Mouse (Mus musculus): ENCODE data around the gene Gcfc2.

Gcfc2 gene

DNA sequence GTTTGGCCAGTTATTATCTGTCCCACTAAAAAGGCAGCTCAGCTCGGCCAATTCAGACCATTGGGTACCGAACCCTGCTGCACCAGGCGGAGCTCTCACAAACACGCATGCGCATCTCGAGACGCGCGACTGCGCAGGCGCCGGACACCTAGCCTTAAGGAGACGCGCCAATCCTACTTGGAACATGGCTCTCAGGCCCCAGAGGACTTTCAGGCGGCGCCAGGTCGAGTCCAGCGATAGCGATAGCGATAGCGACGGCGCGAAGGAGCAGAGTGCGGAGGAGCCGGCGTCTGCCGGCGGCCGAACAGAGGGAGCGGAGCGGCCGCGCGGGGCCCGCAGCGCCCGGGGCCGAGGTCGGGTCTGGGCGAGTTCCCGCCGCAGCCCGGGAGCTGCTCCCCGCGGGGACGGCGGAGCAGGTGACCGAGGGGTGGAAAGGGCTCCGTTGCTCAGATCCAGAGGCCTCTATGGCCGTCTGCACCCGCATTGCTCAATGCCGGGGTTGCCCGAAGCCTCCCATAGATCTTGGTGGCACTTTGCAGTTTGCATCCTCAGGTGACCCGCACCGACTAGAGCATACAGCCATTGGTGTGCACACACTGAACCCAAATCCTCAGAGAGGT, at the start of gene Gcfc2:
Gene Gcfc2 (plus strand): TSS at position 147 of the 620 bp plus-strand sequence.
- peak; percentile 83 for DNase-seq (ENCODE audit: low read depth, low spot score)

DNA sequence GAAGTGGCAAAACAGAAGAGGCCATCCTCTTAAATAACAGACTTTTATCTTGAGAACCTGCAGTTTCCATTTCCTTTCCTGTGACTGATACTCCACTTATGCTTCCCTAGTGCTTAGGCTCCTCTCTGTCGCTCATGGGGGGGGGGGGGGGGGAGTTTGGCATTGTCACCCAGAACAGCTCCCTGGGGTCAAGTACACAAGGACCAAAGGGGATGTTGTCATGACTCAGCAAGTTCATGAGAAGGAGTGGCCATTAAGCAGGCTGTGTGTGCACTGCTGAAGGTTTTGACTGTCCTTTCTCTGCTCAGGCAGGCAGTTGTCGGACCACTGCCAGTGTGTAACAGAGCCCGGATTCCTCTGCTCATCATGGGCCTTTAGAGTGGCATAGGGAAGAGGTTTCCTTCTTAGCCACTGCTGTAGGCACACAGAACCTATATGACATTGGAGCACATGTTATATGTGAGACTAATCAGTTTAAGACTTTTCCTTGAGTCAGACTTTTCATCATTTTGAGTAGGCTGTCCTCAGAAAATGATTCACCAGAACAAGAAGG, 27.7 kb upstream of the Gcfc2 start:
- DNase-seq (ENCODE audit: low read depth, low spot score): no peak

DNA sequence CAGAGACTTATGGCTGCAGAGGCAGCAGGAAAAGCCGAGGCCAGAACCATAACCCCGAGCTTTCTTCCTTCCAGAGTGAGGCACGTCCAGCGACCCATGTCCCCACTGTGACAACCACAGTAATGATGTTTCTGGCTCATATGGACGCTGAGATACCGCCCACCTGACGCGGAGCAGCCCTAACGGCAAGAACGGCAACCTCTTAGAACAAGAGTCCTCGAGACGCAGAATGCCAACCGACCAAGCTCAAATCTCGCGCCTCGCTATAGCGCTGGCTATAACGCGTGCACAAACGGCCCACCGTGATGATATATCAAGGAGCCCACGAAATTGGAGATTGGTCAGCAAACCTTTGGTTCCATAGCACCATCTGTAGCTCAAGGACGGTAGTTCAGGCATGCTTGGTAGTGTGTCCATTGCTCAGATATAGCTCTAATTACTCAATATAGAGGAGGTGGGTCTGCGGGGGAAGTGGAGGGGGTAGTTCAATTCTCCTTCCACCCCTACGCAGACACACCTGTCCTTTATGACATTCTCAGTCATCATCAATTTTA, 13.1 kb upstream of the Gcfc2 start:
- DNase-seq (ENCODE audit: low read depth, low spot score): no peak

DNA sequence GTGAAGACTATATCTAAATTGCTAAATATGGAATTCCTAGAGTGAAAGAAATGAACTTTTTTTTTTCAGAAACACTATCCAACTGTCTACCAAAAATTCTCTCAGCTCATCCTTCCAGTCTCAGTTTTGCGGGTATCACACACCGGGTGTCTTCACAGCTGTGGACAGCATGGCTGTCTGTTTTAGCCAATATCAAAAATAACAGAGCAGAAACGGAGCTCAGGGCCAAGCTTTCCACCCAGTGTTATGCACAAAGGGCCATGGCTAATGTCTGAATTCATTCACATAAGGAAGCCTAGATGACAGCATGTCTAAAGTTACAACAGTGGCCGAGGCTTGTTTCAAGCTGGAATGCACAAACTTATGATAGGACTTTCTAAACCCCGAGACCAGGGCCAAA, 12.2 kb upstream of the Gcfc2 start:
- DNase-seq (ENCODE audit: low read depth, low spot score): no peak

DNA sequence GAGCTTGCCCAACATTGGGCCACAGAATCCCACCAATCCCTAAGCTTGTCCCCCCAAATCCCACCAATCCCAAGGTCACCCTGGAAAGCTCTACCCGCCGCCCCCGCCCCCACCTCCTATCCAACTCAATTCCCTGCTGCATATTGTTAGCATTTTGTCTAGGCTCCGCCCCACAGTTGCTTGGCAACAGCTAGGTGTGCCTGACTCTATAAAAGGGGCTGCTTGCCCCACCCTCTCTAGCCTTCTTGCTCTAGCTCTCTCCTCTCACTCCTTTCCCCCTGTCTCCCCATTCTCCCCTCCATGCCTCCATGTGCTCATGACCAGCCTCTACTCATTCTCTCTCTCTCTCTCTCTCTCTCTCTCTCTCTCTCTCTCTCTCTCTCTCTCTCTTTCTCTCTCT, 11.8 kb upstream of the Gcfc2 start:
- DNase-seq (ENCODE audit: low read depth, low spot score): no peak

DNA sequence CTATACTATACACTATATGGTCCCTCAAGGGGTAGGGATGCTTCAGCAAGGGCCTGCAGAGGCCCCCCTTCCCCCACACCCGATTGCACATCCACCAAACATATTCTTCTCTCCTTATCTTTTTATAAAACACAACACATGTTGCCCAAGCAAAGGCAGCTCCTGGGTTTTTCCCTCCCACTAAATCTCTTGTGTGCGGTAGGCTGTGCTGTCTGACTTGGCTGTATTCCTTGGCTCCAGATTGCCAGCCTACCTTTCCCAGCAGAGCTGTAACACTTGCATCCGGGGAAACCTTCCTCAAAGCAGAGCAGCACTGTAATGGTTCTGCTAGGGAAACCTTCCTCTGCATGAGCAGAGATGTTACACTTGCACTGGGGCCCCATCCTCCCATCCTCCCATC, 11.3 kb upstream of the Gcfc2 start:
- DNase-seq (ENCODE audit: low read depth, low spot score): no peak

DNA sequence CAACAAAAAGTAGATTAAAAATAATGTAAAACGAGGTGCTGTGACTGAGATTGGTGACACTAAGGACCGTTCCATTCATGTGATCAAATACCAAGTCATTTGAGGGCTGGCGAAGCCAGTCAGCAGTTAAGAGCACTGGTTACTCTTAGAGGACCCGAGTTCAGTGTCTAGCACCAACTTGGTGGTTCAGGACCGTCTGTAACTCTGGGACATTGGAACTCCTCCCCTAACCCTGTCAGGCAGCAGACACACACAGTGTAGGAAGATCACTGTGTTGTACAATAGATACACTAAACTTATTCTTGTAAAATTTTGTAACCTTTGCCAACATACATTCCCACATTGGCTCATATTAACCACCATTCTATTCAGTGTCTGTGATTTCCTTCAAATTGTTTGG, 835 bp downstream of the Gcfc2 start:
- DNase-seq (ENCODE audit: low read depth, low spot score): no peak

DNA sequence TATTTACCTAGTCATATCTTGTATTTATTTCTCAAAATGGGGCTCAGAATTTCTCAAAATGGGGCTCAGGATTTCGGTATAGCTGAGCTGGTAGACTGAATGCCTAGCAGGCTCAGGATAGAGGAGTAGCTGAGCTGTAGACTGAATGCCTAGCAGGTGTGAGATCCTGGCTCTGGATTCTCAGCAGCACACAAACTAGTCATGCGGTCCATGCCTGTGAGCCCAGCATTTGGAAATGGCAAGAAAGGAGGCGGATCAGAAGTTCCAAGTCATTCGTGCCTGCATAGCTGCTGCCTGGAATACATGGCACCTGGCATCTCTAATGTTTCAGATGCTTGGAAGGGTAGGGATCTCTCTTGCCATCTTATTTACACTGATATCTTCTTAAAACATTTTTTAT, 5.9 kb downstream of the Gcfc2 start:
- DNase-seq (ENCODE audit: low read depth, low spot score): no peak

DNA sequence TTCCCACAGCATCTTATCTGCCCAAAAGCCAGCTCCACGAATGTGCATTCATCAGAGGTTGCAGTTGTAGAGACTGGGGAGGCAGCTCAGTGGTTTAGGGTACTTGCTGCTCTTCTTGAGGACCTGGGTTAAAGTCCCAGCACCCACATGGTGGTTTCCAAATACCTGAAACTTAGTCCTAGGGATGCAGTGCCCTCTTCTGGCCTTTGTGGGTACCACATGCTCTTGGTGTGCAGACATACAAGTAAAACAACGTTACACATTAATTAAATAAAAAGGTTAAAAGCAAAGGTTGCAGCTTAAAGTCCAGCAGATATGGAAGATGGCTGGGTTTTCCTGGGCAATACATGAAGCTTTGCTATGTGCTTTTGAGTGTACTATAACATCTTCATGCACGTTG, 9.8 kb downstream of the Gcfc2 start:
- no peak for DNase-seq (ENCODE audit: low read depth, low spot score)

DNA sequence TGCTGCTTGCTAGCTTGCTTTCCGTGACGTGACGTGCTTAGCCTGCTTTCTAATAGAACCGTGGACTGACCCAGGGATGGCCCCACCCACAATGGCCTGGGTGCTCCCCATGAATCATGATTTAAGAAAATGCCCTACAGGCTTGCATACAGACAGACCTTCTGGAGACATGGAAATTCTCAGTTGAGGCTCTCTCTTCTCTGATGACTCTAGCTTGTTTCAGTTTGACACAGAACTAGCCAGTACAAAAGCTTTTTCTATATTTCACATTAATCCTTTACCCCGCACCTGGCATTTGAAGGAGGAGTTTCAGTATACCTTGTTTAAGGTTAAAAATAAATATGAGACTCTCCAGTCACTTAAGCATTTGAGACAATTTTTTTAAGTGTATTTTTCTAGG, 18.2 kb downstream of the Gcfc2 start:
- DNase-seq (ENCODE audit: low read depth, low spot score): no peak

DNA sequence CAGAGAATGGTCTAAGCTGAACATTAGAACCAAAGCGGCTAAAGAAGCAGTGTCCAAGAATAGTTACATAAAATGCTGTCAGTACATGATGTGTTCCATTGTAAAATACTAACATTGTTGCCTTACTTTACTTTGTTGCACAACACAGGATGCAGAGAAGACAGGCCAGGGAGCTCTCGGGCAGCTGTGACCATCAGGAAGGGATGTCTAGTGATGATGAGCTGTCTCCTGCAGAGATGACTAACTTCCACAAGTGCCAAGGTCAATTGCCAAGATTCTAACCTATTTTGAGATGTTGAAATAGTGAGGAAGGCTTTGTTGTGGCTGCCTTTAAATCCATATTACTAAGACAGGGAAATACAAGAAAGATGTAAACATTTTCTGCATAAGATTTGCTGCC, 19.8 kb downstream of the Gcfc2 start:
- DNase-seq (ENCODE audit: low read depth, low spot score): no peak

DNA sequence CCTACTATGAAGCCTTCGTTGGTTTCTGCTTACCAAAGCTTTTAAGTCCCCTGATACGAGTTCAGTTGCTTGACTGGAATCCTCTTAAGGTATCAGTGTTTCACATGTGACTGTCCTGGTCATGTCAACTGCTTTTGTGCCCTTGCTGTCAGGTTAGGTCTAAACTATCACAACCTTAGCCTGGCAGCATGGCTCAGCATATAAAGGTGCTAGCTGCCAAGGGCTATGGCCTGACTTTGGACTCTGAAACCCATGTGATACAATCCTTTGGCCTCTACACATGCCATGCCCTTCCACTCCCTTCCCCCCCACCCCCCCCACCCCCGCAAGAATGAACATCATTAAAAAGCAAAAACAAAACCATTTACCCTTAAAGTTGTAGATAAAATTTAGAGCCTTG, 21.0 kb downstream of the Gcfc2 start:
- no peak for DNase-seq (ENCODE audit: low read depth, low spot score)

DNA sequence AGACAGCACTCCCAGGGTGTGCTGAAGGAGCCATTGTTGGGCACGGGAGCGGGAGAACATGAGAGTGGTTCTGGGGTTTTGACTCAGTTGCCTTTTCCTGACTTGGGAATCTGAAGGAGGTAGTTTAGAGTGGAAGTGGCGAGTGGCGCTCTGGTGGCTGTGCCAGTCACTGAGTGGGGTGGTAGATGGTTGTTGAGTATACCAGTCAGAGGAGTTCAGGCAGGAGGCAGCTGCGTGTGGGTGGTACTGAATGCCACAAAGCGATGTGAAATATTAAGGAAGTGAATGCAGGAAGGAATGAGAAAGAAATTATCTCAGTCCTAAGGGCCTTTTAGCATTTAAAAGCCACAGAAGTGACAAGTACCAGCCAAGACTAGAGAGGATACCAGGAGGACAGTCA, 23.4 kb downstream of the Gcfc2 start:
- DNase-seq (ENCODE audit: low read depth, low spot score): no peak

DNA sequence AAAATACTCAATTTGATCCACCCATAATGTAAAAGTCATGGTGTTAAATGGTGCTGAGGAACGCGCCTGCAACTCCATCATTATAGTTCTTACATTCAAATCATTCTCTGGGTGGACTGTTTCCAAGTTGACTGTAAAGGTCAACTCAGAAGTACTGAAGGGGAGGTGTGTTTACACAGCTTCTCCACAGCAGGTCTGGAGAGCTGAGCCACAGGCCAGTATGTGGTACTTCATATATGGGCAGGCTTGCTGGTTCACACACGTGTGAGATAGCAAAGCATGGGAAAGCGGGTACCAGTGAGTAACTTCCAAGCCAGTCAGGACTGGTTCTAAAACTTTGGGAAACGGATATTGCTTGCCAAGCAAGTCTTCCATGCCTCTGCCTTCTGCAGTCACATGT, 31.7 kb downstream of the Gcfc2 start:
- no peak for DNase-seq (ENCODE audit: low read depth, low spot score)

DNA sequence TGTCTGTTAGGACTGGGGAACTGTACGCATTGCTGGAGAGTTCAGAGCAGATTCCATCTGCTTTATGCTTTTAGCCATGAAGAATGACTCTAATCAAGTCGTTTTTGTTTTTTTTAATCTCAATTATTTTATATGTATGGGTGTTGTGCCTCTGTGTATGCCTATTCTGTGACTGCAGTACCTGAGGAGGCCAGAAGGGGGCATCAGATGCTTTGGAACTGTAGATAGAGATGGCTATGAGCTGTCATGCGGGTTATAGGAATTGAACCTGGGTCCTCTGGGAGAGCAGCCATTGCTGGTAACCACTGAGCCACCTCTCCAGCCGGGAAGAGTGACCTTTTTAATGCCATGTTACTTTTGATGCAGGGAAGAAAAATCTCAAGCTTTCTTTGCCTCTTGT, 32.9 kb downstream of the Gcfc2 start:
- no peak for DNase-seq (ENCODE audit: low read depth, low spot score)

DNA sequence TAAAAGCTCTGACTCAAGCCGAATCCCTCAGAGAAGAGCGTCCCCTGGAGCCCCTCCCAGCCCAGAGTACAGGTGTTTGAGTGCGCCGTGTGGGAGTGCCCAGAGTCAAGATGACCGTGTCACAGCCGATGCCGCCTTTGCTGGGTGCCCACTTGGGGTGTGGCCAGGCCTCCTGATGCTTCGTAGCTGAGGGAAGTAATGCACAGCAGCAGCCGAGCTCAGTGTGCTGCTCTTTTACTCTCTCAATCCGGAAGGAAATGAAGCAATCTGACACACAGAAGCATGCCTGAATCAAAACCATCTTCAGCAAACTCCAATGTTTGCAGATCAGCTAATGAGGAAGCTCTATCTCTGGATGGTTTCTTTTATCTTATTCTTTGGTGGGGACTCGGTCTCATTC, 34.5 kb downstream of the Gcfc2 start:
- DNase-seq (ENCODE audit: low read depth, low spot score): no peak

DNA sequence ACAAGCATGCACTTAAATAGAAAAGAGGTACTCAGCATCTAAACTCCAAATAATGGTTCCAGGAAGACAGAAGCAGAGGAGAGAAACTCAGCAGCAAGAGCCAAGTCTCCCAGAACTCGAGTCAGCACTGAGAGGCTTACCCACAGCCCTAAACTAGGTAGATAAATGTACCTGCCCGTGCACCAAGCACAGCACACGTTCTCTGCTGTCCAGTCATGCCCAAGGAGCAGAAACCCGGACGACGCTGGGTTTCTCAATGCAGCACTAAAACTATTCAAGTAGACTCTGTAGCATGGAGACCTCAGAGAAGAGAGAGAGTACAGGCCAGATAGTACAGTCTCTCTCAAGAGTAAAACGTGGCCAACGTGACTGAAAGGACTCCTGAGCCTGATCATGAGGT, 36.4 kb downstream of the Gcfc2 start:
- DNase-seq (ENCODE audit: low read depth, low spot score): no peak

DNA sequence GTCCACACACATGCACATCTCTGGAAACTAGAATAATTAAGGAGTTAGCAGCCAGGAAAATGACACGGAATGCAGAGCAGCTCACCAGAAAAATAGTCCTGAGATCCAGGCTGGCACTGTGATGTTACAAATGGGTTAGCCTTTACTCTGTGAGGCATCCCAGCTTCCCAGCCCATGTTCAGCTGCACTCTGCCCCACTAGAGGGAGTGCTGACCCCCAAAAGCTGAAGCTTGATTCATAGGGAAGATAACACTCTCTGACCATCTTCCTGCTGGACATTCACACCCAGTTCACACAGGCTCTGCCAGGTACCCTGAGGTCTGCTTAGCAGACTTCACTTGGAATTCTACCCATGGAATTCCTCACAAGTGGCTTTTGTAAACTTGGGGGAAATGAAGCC, 36.8 kb downstream of the Gcfc2 start:
- no peak for DNase-seq (ENCODE audit: low read depth, low spot score)

DNA sequence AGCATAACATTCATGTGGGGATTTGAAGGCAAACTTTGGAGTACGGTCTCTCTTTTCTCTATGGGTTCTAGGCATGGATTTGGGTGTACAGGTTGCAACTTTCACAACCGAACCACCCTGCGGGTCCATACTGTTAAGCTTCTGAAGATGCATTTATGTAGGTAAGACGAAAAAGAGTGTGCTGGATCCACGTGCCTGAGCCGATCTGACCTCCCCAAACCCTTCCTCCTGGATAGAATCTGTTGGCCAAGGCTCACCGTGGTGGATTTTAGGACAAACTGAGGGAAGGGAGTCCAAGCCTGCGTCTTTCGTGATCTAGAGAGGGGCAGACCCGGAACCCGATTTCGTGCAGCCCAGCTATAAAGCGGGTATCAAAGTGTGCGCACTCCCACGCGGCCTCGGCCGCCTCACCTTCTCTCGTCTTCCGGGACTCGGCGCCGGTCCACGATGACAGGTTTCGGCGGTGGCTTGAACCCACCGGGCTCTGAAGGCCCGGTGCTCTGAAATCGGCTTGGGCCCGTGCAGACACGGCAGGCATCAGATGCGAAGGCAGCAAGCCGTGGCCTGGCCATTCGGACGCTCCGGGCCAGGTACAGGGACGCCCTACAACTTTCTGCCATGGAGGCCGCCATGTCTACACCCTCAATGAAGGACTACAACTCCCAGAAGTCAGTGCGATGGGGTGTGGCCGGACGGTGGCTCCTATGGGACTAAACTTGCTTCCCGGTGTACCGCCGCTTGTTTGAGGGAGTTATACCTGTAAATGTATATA, 42.0 kb downstream of the Gcfc2 start, which contains the start of gene Mrpl19:
Gene Mrpl19 (minus strand): TSS at position 663 of the 772 bp plus-strand sequence.
- DNase-seq (ENCODE audit: low read depth, low spot score): peak; percentile 83

DNA sequence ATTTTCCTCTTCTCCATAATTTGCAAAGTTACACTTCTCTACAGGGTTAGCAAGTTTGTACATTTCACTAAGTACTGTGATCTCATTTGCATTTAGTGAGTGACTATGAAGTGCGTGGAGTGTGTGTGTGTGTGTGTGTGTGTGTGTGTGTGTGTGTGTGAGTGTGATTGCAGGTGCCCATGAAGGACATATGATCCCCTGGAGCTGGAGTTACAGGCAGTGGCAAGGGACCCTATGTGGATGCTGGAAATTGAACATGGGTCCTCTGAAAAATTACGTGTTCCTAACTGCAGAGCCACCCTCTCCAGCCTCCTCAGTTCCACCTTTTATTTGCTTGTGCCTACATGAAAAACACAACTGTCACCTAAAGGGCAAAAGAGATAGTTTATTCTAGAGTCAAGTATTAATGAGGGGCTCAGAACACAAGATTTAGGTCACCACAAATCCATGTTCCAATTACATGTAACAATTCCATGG, 42.6 kb downstream of the Gcfc2 start:
- DNase-seq (ENCODE audit: low read depth, low spot score): no peak

DNA sequence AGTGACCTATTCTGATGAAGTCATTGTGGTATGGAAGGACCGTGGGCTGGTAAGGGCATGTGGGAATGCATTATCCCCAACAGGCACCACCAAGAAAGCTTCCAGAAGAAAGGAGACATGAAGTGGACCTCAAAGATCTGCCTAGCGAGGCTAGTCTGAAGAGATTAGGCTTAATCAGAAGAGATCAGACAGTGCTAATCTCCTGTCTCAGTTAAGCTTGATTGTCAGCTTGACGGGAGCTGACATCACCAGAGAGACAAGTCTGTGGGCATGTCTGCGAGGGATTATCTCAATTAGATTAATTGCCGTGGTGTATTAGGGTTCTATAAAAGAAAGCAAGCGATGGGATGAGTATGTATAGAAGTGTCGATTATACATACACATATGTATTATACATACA, 47.7 kb downstream of the Gcfc2 start:
- DNase-seq (ENCODE audit: low read depth, low spot score): no peak

DNA sequence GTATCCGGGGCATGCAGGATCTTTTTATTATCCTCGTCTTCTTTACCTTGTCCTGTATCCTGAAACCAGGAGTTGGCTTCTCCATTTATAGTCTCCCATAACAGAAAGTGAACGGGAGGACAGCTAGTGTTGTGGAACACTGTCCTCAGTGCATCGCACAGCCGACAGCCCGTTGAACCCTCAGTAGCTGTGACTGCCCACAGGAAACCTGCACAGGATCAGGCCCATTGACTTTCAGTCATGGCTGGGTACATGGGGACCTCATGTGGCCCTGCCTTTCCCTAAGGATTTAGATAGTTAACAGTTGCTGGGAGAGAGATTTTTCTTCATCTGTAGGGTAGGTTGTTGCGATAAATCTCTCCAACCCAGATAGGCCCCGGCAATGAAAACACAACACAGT, 49.1 kb downstream of the Gcfc2 start:
- DNase-seq (ENCODE audit: low read depth, low spot score): no peak
